Mouse (Mus musculus) WW6 (cell line): ENCODE results near the gene Haghl.
"Not testable (repeated sequence)": the region's sequence is repeated elsewhere in the genome, so short reads cannot be mapped to it uniquely, and the experiment has no call there.

Experiments
- DNase-seq: peaks from one replicate; pipeline ENCODE4 v3.0.0-alpha.2; 2013; ENCODE audit warnings: low read depth, low spot score

Gene Haghl

GRCm38 (mm10) chr17:25818851-25819780 lies 33.6 kb upstream of the Haghl start:
- DNase-seq, result no peak

- DNase-seq, result no peak
Measured at GRCm38 (mm10) chr17:25817662-25818061, 32.2 kb upstream of the Haghl start.

GRCm38 (mm10) chr17:25813471-25813870 lies 28.0 kb upstream of the Haghl start:
- no peak for DNase-seq

GRCm38 (mm10) chr17:25810890-25811289 lies 25.4 kb upstream of the Haghl start:
- DNase-seq, result no peak

GRCm38 (mm10) chr17:25809606-25810340 lies 24.3 kb upstream of the Haghl start:
- DNase-seq, result no peak

GRCm38 (mm10) chr17:25808789-25809605 lies 23.5 kb upstream of the Haghl start, which contains the start of gene Fbxl16:
Fbxl16 (plus strand) TSS chr17:25809085.
- DNase-seq, result no peak

GRCm38 (mm10) chr17:25808028-25808427 lies 22.6 kb upstream of the Haghl start:
- DNase-seq, result no peak

GRCm38 (mm10) chr17:25807452-25807851 lies 22.0 kb upstream of the Haghl start:
- DNase-seq, result not testable (repeated sequence)

GRCm38 (mm10) chr17:25806507-25806906 lies 21.0 kb upstream of the Haghl start:
- DNase-seq, result no peak

GRCm38 (mm10) chr17:25802825-25803517 lies 17.5 kb upstream of the Haghl start:
- no peak for DNase-seq

- no peak for DNase-seq
Measured at GRCm38 (mm10) chr17:25801029-25801428, 15.6 kb upstream of the Haghl start.

- no peak for DNase-seq
Measured at GRCm38 (mm10) chr17:25796951-25797369, 11.5 kb upstream of the Haghl start, which contains the start of gene Metrn. Metrn (minus strand) TSS chr17:25797136.

- DNase-seq, result no peak
Measured at GRCm38 (mm10) chr17:25796211-25796771, 10.8 kb upstream of the Haghl start.

GRCm38 (mm10) chr17:25795609-25796092 lies 10.2 kb upstream of the Haghl start, which contains the start of gene AC134908.4:
AC134908.4 (minus strand) TSS chr17:25795659.
- no peak for DNase-seq

GRCm38 (mm10) chr17:25794998-25795397 lies 9.5 kb upstream of the Haghl start:
- DNase-seq, result no peak

GRCm38 (mm10) chr17:25794197-25794596 lies 8.7 kb upstream of the Haghl start:
- no peak for DNase-seq

- DNase-seq, result no peak
Measured at GRCm38 (mm10) chr17:25792615-25793014, 7.1 kb upstream of the Haghl start, which contains the start of gene Fam173a. Fam173a (minus strand) TSS chr17:25792901.

- no peak for DNase-seq
Measured at GRCm38 (mm10) chr17:25791843-25792527, 6.5 kb upstream of the Haghl start.

- DNase-seq, result no peak
Measured at GRCm38 (mm10) chr17:25791320-25791842, 5.9 kb upstream of the Haghl start.
